Comparison of ENCODE assay signal across 22 mouse cellular contexts in the genomic region with DNA sequence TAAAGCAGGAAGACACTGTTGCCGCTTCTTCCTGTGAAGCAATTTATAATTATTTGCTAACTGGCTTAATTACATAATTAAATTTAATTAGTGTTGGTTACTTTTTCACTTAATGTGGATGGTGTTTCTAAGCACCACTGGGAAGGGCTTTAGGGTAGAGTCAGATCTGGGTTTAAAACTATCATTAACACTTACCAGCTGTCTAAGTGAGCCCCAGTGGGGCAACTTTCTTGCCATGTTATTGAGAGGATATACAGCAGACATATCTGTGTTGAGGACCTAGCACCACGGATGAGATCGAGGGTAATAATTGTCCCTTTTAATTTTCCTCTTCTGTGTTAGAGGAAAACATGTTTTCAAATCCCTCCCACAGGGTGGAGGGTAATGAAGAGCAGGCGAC.
"Had no signal": no experiment of that assay in that cellular context is flagged by ENCODE, and none has a peak within 500 bp of the region (broad histone marks: within the 10 kb centered on the region; RNA-seq: fewer than 3 reads in every experiment).

No protein-coding gene starts in this region.

- H3K9ac ChIP-seq: forebrain, postnatal 0 days; heart, embryonic 12.5 days; hindbrain, embryonic 15.5 days; kidney, embryonic 15.5 days; limb, embryonic 12.5 days; liver, embryonic 13.5 days had no signal

- H3K4me2 ChIP-seq: heart, embryonic 12.5 days; hindbrain, embryonic 15.5 days; kidney, embryonic 15.5 days; limb, embryonic 12.5 days; liver, embryonic 11.5 days; liver, embryonic 13.5 days had no signal

- ATAC-seq: forebrain, postnatal 0 days; intestine, embryonic 16.5 days had no signal

- H3K27ac ChIP-seq: heart, embryonic 10.5 days; hindbrain, embryonic 15.5 days; kidney, embryonic 15.5 days; kidney, postnatal 0 days; left cerebral cortex, adult 2 months; limb, embryonic 10.5 days; limb, embryonic 12.5 days; liver, embryonic 13.5 days had no signal

- H3K4me1 ChIP-seq: heart, embryonic 10.5 days; heart, embryonic 12.5 days; hindbrain, embryonic 15.5 days; kidney, embryonic 15.5 days; limb, embryonic 10.5 days; limb, embryonic 12.5 days; liver, embryonic 13.5 days had no signal

- DNase-seq: forebrain, postnatal 0 days; gastrocnemius, postnatal 14 days; heart, adult 18-20 months; heart, postnatal 10 days; heart, postnatal 4 days; kidney, adult 11 months; kidney, adult 2 months; kidney, adult 9 months; kidney, postnatal 14 days; kidney, postnatal 36 days; liver; liver, embryonic 13.5 days had no signal

- H3K36me3 ChIP-seq: heart, embryonic 10.5 days; heart, embryonic 12.5 days; hindbrain, embryonic 15.5 days; kidney, embryonic 15.5 days; limb, embryonic 10.5 days; limb, embryonic 12.5 days; liver, embryonic 13.5 days had no signal

- H3K4me3 ChIP-seq: heart, embryonic 10.5 days; heart, embryonic 12.5 days; hindbrain, embryonic 15.5 days; kidney, embryonic 15.5 days; left cerebral cortex, adult 2 months; limb, embryonic 10.5 days; limb, embryonic 12.5 days; liver, embryonic 13.5 days had no signal

- H3K27me3 ChIP-seq: heart, embryonic 12.5 days; hindbrain, embryonic 15.5 days; kidney, embryonic 15.5 days; limb, embryonic 12.5 days; liver, embryonic 13.5 days had no signal

- H3K9me3 ChIP-seq: heart, embryonic 10.5 days; heart, embryonic 12.5 days; hindbrain, embryonic 15.5 days; kidney, embryonic 15.5 days; limb, embryonic 10.5 days; limb, embryonic 12.5 days; liver, embryonic 13.5 days had no signal
